Mouse (Mus musculus): ENCODE measurements around the gene Ddhd1. TPM values are rescaled to one million over a fixed set of nuclear protein-coding genes. Genes with fewer than 3 reads are reported as not detected.

Ddhd1 gene
- total and polyA plus RNA-seq, 3 experiments, result 8.5 to 55.2 (median 31.1) TPM

- Histone ChIP-seq H3K36me3 (replicated peaks) (peaks cover 17% of the 10 kb centered on the region), H3K4me1 (ENCODE audit: insufficient read depth, low read depth, low read length) (peaks cover 5% of the 10 kb centered on the region; the same call in 1 of the 2 replicates), H3K9me3 (replicated peaks) (no peaks in the 10 kb centered on the region), H3K4me3 (ENCODE audit: low read depth, low read length) (no peak overlapping the region), H3K27me3 (ENCODE audit: insufficient read depth, low read length) (no peaks in the 10 kb centered on the region)
- TF ChIP-seq CTCF (IDR thresholded peaks at IDR 0.05; ENCODE audit: low read depth, low read length), result no peak
- DNase-seq (ENCODE audit: low spot score) (no peak), ATAC-seq (ENCODE audit: extremely low read depth, insufficient number of reproducible peaks, low FRiP score, poor library complexity, severe bottlenecking) (no peak)
Observed at GRCm38 (mm10) chr14:45642795-45643194, 15.1 kb downstream of the Ddhd1 start.

GRCm38 (mm10) chr14:45642217-45642616 is 15.7 kb downstream of the Ddhd1 start:
- H3K9me3 ChIP-seq (replicated peaks), result no peaks in the 10 kb centered on the region
- ATAC-seq (ENCODE audit: extremely low read depth, insufficient number of reproducible peaks, low FRiP score, poor library complexity, severe bottlenecking), result no peak
- TF ChIP-seq POLR2AphosphoS5 (IDR thresholded peaks at IDR 0.05; ENCODE audit: insufficient replicate concordance, low read depth, low read length), result no peak
- no peak for TF ChIP-seq CTCF (IDR thresholded peaks at IDR 0.05; ENCODE audit: low read depth, low read length)
- TF ChIP-seq GATA2 (IDR thresholded peaks at IDR 0.05; ENCODE audit: borderline replicate concordance, low read depth, low read length), result no peak
- TF ChIP-seq TAL1 (conservative IDR thresholded peaks at IDR 0.05; ENCODE audit: low read depth, low read length), result no peak
- TF ChIP-seq GATA1 (IDR thresholded peaks at IDR 0.05; ENCODE audit: borderline replicate concordance, low read length), result no peak
- peaks cover 3% of the 10 kb centered on the region; the same call in 1 of the 2 replicates for H3K4me1 ChIP-seq (ENCODE audit: insufficient read depth, low read depth, low read length)
- no peaks in the 10 kb centered on the region for H3K27me3 ChIP-seq (ENCODE audit: insufficient read depth, low read length)
- H3K4me3 ChIP-seq (ENCODE audit: low read depth, low read length), result no peak overlapping the region
- no peak for DNase-seq (ENCODE audit: low spot score)
- peaks cover 11% of the 10 kb centered on the region for H3K36me3 ChIP-seq (replicated peaks)

GRCm38 (mm10) chr14:45638717-45639116 is 19.2 kb downstream of the Ddhd1 start:
- H3K4me3 ChIP-seq (ENCODE audit: low read depth, low read length), result no peak overlapping the region
- peaks cover 7% of the 10 kb centered on the region for H3K36me3 ChIP-seq (replicated peaks)
- no peaks in the 10 kb centered on the region for H3K9me3 ChIP-seq (replicated peaks)
- TF ChIP-seq POLR2AphosphoS5 (IDR thresholded peaks at IDR 0.05; ENCODE audit: insufficient replicate concordance, low read depth, low read length), result no peak
- TF ChIP-seq GATA1 (IDR thresholded peaks at IDR 0.05; ENCODE audit: borderline replicate concordance, low read length), result no peak
- TF ChIP-seq CTCF (IDR thresholded peaks at IDR 0.05; ENCODE audit: low read depth, low read length), result no peak
- no peaks in the 10 kb centered on the region for H3K27me3 ChIP-seq (ENCODE audit: insufficient read depth, low read length)
- no peak for DNase-seq (ENCODE audit: low spot score)
- peaks cover 2% of the 10 kb centered on the region; the same call in 1 of the 2 replicates for H3K4me1 ChIP-seq (ENCODE audit: insufficient read depth, low read depth, low read length)
- no peak for ATAC-seq (ENCODE audit: extremely low read depth, insufficient number of reproducible peaks, low FRiP score, poor library complexity, severe bottlenecking)

GRCm38 (mm10) chr14:45635496-45635895 is 22.4 kb downstream of the Ddhd1 start:
- no peak for DNase-seq (ENCODE audit: low spot score)
- H3K4me3 ChIP-seq (ENCODE audit: low read depth, low read length), result no peak overlapping the region
- peaks cover 2% of the 10 kb centered on the region; the same call in 1 of the 2 replicates for H3K4me1 ChIP-seq (ENCODE audit: insufficient read depth, low read depth, low read length)
- TF ChIP-seq TAL1 (conservative IDR thresholded peaks at IDR 0.05; ENCODE audit: low read depth, low read length) (no peak), GATA1 (IDR thresholded peaks at IDR 0.05; ENCODE audit: borderline replicate concordance, low read length) (no peak)
- no peaks in the 10 kb centered on the region for H3K27me3 ChIP-seq (ENCODE audit: insufficient read depth, low read length)
- ATAC-seq (ENCODE audit: extremely low read depth, insufficient number of reproducible peaks, low FRiP score, poor library complexity, severe bottlenecking), result no peak
- peaks cover 4% of the 10 kb centered on the region for H3K36me3 ChIP-seq (replicated peaks)
- H3K9me3 ChIP-seq (replicated peaks), result no peaks in the 10 kb centered on the region

GRCm38 (mm10) chr14:45632756-45633537 is 25.0 kb downstream of the Ddhd1 start:
- ATAC-seq (ENCODE audit: extremely low read depth, insufficient number of reproducible peaks, low FRiP score, poor library complexity, severe bottlenecking) (no peak), DNase-seq (ENCODE audit: low spot score) (no peak)
- Histone ChIP-seq H3K4me1 (ENCODE audit: insufficient read depth, low read depth, low read length) (no peaks in the 10 kb centered on the region), H3K36me3 (replicated peaks) (peaks cover 10% of the 10 kb centered on the region), H3K27me3 (ENCODE audit: insufficient read depth, low read length) (no peaks in the 10 kb centered on the region), H3K9me3 (replicated peaks) (no peaks in the 10 kb centered on the region), H3K4me3 (ENCODE audit: low read depth, low read length) (no peak overlapping the region)
- TF ChIP-seq POLR2AphosphoS5 (IDR thresholded peaks at IDR 0.05; ENCODE audit: insufficient replicate concordance, low read depth, low read length), result no peak

GRCm38 (mm10) chr14:45630544-45630943 is 27.4 kb downstream of the Ddhd1 start:
- no peaks in the 10 kb centered on the region for H3K9me3 ChIP-seq (replicated peaks)
- no peaks in the 10 kb centered on the region for H3K27me3 ChIP-seq (ENCODE audit: insufficient read depth, low read length)
- no peak overlapping the region for H3K4me3 ChIP-seq (ENCODE audit: low read depth, low read length)
- ATAC-seq (ENCODE audit: extremely low read depth, insufficient number of reproducible peaks, low FRiP score, poor library complexity, severe bottlenecking), result no peak
- no peaks in the 10 kb centered on the region for H3K4me1 ChIP-seq (ENCODE audit: insufficient read depth, low read depth, low read length)
- peaks cover 15% of the 10 kb centered on the region for H3K36me3 ChIP-seq (replicated peaks)
- DNase-seq (ENCODE audit: low spot score), result no peak
- TF ChIP-seq TAL1 (conservative IDR thresholded peaks at IDR 0.05; ENCODE audit: low read depth, low read length), result no peak
- TF ChIP-seq GATA2 (IDR thresholded peaks at IDR 0.05; ENCODE audit: borderline replicate concordance, low read depth, low read length), result no peak
- TF ChIP-seq POLR2AphosphoS5 (IDR thresholded peaks at IDR 0.05; ENCODE audit: insufficient replicate concordance, low read depth, low read length), result no peak
- no peak for TF ChIP-seq CTCF (IDR thresholded peaks at IDR 0.05; ENCODE audit: low read depth, low read length)
- no peak for TF ChIP-seq GATA1 (IDR thresholded peaks at IDR 0.05; ENCODE audit: borderline replicate concordance, low read length)

- no peaks in the 10 kb centered on the region for H3K9me3 ChIP-seq (replicated peaks)
- no peak overlapping the region for H3K4me3 ChIP-seq (ENCODE audit: low read depth, low read length)
- H3K27me3 ChIP-seq (ENCODE audit: insufficient read depth, low read length), result no peaks in the 10 kb centered on the region
- peaks cover 20% of the 10 kb centered on the region for H3K36me3 ChIP-seq (replicated peaks)
- H3K4me1 ChIP-seq (ENCODE audit: insufficient read depth, low read depth, low read length), result no peaks in the 10 kb centered on the region
- DNase-seq (ENCODE audit: low spot score) (no peak), ATAC-seq (ENCODE audit: extremely low read depth, insufficient number of reproducible peaks, low FRiP score, poor library complexity, severe bottlenecking) (no peak)
- TF ChIP-seq GATA1 (IDR thresholded peaks at IDR 0.05; ENCODE audit: borderline replicate concordance, low read length) (no peak), TAL1 (conservative IDR thresholded peaks at IDR 0.05; ENCODE audit: low read depth, low read length) (no peak), POLR2AphosphoS5 (IDR thresholded peaks at IDR 0.05; ENCODE audit: insufficient replicate concordance, low read depth, low read length) (no peak), GATA2 (IDR thresholded peaks at IDR 0.05; ENCODE audit: borderline replicate concordance, low read depth, low read length) (no peak), CTCF (IDR thresholded peaks at IDR 0.05; ENCODE audit: low read depth, low read length) (no peak)
Observed at GRCm38 (mm10) chr14:45629938-45630337, 28.0 kb downstream of the Ddhd1 start.
